Mouse (Mus musculus) bone marrow macrophage, adult 2 months (primary cell): ENCODE results near the gene Gm8922. TPM values are rescaled to one million over a fixed set of nuclear protein-coding genes. Genes with fewer than 3 reads are reported as not detected.
"Not testable (repeated sequence)": the region's sequence is repeated elsewhere in the genome, so short reads cannot be mapped to it uniquely, and the experiment has no call there.

Source experiments
- H3K27ac ChIP-seq: 2 replicates; pipeline ENCODE4 v1.5.1; 2012; ENCODE audit warnings: low read depth, low read length; ENCODE audit not compliant: insufficient read depth
- H3K4me1 ChIP-seq: 2 replicates; pipeline ENCODE4 v1.6.1; 2012; ENCODE audit warnings: low read length; ENCODE audit not compliant: control insufficient read depth, insufficient read depth
- H3K4me3 ChIP-seq: 2 replicates; pipeline ENCODE4 v1.5.1; 2012; ENCODE audit warnings: mild to moderate bottlenecking, low read length, moderate library complexity; ENCODE audit not compliant: insufficient read depth
- polyA plus RNA-seq: library from polyadenylated mRNA; stranded (reverse); fragments of >200 nt; gene quantifications from 2 replicates; pipeline ENCODE4 v1.2.4, GENCODE M21; 2012; ENCODE audit not compliant: missing spikeins, insufficient read depth, insufficient read length

Gm8922 gene
- polyA plus RNA-seq = not detected in 2 replicates

GRCm38 (mm10) chr5:11681659-11682058 is at the start of gene Gm8922:
TSS of gene Gm8922 (plus strand) at chr5:11681959.
- not testable (repeated sequence) for H3K27ac ChIP-seq, H3K4me3 ChIP-seq, H3K4me1 ChIP-seq

Other genes with a start within 250 kb of the Gm8922 start
- gene Gm8906, start 179.3 kb upstream of the Gm8922 start, polyA plus RNA-seq = not detected in 2 replicates
- gene Gm6460, start 87.0 kb upstream of the Gm8922 start, polyA plus RNA-seq = not detected in 2 replicates
- not detected in 2 replicates for gene Gm8926, start 88.6 kb downstream of the Gm8922 start, polyA plus RNA-seq
- gene Gm6465, start 163.6 kb downstream of the Gm8922 start, polyA plus RNA-seq = not detected in 2 replicates
- gene 4933402N22Rik, start 236.1 kb downstream of the Gm8922 start, polyA plus RNA-seq = not detected in 2 replicates